Mouse (Mus musculus) CH12.LX (cell line): Measurements from ENCODE around the gene Abcc3. TPM values are rescaled to one million over a fixed set of nuclear protein-coding genes. Genes with fewer than 3 reads are reported as not detected.

ENCODE experiments used
- DNase-seq: peaks from one replicate; pipeline ENCODE4 v3.0.0-alpha.2; 2013; ENCODE audit errors: extremely low read depth
- H3K27ac ChIP-seq: 2 replicates; pipeline ENCODE4 v1.5.1; 2012; ENCODE audit warnings: low read depth, mild to moderate bottlenecking, control low read depth, moderate library complexity; ENCODE audit not compliant: insufficient read depth
- H3K27me3 ChIP-seq: replicated peaks from 2 replicates; pipeline ENCODE3; 2012; ENCODE audit warnings: inconsistent platforms
- H3K36me3 ChIP-seq, 2 experiments: replicated peaks in 1 of 2; 2 replicates each; pipeline versions ENCODE3 to v1.6.1; 2012; ENCODE audit warnings: inconsistent platforms in 1 of 2, low read length in 1 of 2, mild to moderate bottlenecking in 1 of 2, mixed read lengths in 1 of 2, moderate library complexity in 1 of 2; ENCODE audit not compliant: control insufficient read depth in 1 of 2, insufficient read depth in 1 of 2
- H3K4me1 ChIP-seq, 2 experiments: 2 replicates each; pipeline ENCODE4 v1.6.1; 2012; ENCODE audit warnings: inconsistent platforms in 1 of 2, moderate library complexity in 1 of 2; ENCODE audit not compliant: insufficient read depth in 2 of 2, control insufficient read depth in 1 of 2
- H3K4me2 ChIP-seq: 2 replicates; pipeline ENCODE4 v1.6.1; 2012; ENCODE audit warnings: low read depth, mild to moderate bottlenecking, control low read depth; ENCODE audit not compliant: poor library complexity, insufficient read depth, severe bottlenecking
- H3K4me3 ChIP-seq, 3 experiments: fragments of 150-350 bp in 1 of 3; sonication (generic) in 1 of 3; replicated peaks in 1 of 3; 2 replicates each; pipeline versions ENCODE3 to v1.5.1; 2011 to 2012; ENCODE audit warnings: low read depth in 2 of 3, low read length in 2 of 3, mild to moderate bottlenecking in 2 of 3, moderate library complexity in 2 of 3, control low read depth in 1 of 3, improper control_type of control experiment in 1 of 3, inconsistent platforms in 1 of 3, mixed read lengths in 1 of 3; ENCODE audit not compliant: poor library complexity in 1 of 3
- H3K79me2 ChIP-seq: replicated peaks from 2 replicates; pipeline ENCODE4 v1.6.1; 2012; ENCODE audit warnings: mild to moderate bottlenecking, moderate library complexity; ENCODE audit not compliant: control insufficient read depth, poor library complexity, insufficient read depth, severe bottlenecking; ENCODE audit errors: extremely low read depth
- H3K9ac ChIP-seq: 2 replicates; pipeline ENCODE4 v1.6.1; 2012; ENCODE audit warnings: low read depth, mild to moderate bottlenecking, control low read depth, moderate library complexity; ENCODE audit not compliant: insufficient read depth
- H3K9me3 ChIP-seq: replicated peaks from 2 replicates; pipeline ENCODE3; 2012; ENCODE audit warnings: low read length, inconsistent platforms, mixed read lengths
- CHD2 ChIP-seq: IDR thresholded peaks from 2 replicates; pipeline ENCODE4 v1.6.1; 2011; ENCODE audit warnings: low read length, improper control_type of control experiment
- CTCF ChIP-seq, 2 experiments: IDR thresholded peaks in 1 of 2; conservative IDR thresholded peaks in 1 of 2; 2 replicates each; pipeline ENCODE4 v1.5.1; 2011 to 2012; ENCODE audit warnings: low read depth in 2 of 2, low read length in 2 of 2, improper control_type of control experiment in 1 of 2, inconsistent platforms in 1 of 2, mild to moderate bottlenecking in 1 of 2, moderate library complexity in 1 of 2
- E2F4 ChIP-seq: IDR thresholded peaks from 2 replicates; pipeline ENCODE4 v1.6.1; 2011; ENCODE audit warnings: low read depth, low read length, improper control_type of control experiment; ENCODE audit not compliant: insufficient replicate concordance
- EP300 ChIP-seq: IDR thresholded peaks from 2 replicates; pipeline ENCODE4 v1.6.1; 2011; ENCODE audit warnings: low read length, improper control_type of control experiment
- JUND ChIP-seq: conservative IDR thresholded peaks from 2 replicates; pipeline ENCODE4 v1.6.1; 2011; ENCODE audit warnings: low read depth, low read length, improper control_type of control experiment
- KAT2A ChIP-seq: IDR thresholded peaks from 2 replicates; pipeline ENCODE4 v1.6.1; 2012; ENCODE audit warnings: low read length, improper control_type of control experiment, inconsistent platforms; ENCODE audit not compliant: insufficient replicate concordance
- MAFK ChIP-seq: IDR thresholded peaks from 2 replicates; pipeline ENCODE4 v1.6.1; 2011; ENCODE audit warnings: low read length, improper control_type of control experiment; ENCODE audit not compliant: insufficient replicate concordance
- MAX ChIP-seq: IDR thresholded peaks from 2 replicates; pipeline ENCODE4 v1.6.1; 2011; ENCODE audit warnings: low read length, improper control_type of control experiment
- MAZ ChIP-seq: IDR thresholded peaks from 2 replicates; pipeline ENCODE4 v1.6.1; 2012; ENCODE audit warnings: low read depth, mild to moderate bottlenecking, inconsistent platforms, low read length, improper control_type of control experiment, moderate library complexity
- MEF2A ChIP-seq: IDR thresholded peaks from 2 replicates; pipeline ENCODE4 v1.6.1; 2014; ENCODE audit warnings: low read depth, mild to moderate bottlenecking, inconsistent platforms, low read length, improper control_type of control experiment, borderline replicate concordance
- MXI1 ChIP-seq: IDR thresholded peaks from 2 replicates; pipeline ENCODE4 v1.6.1; 2011; ENCODE audit warnings: mild to moderate bottlenecking, low read depth, low read length, improper control_type of control experiment
- MYC ChIP-seq: IDR thresholded peaks from 2 replicates; pipeline ENCODE4 v1.6.1; 2011; ENCODE audit warnings: low read depth, mild to moderate bottlenecking, improper control_type of control experiment, low read length
- NELFE ChIP-seq: IDR thresholded peaks from 2 replicates; pipeline ENCODE4 v1.6.1; 2011; ENCODE audit warnings: low read depth, low read length, improper control_type of control experiment
- POLR2AphosphoS2 ChIP-seq: IDR thresholded peaks from 2 replicates; pipeline ENCODE4 v1.6.1; 2011; ENCODE audit warnings: low read depth, low read length, improper control_type of control experiment
- RAD21 ChIP-seq: IDR thresholded peaks from 2 replicates; pipeline ENCODE4 v1.6.1; 2011; ENCODE audit warnings: low read depth, mild to moderate bottlenecking, low read length, improper control_type of control experiment, moderate library complexity
- RCOR1 ChIP-seq: conservative IDR thresholded peaks from 2 replicates; pipeline ENCODE4 v1.6.1; 2012; ENCODE audit warnings: low read depth, mild to moderate bottlenecking, inconsistent platforms, low read length, improper control_type of control experiment
- SIN3A ChIP-seq: IDR thresholded peaks from 2 replicates; pipeline ENCODE4 v1.6.1; 2012; ENCODE audit warnings: low read length, improper control_type of control experiment, inconsistent platforms
- SMC3 ChIP-seq: IDR thresholded peaks from 2 replicates; pipeline ENCODE4 v1.6.1; 2011; ENCODE audit warnings: low read depth, low read length, improper control_type of control experiment
- TBP ChIP-seq: conservative IDR thresholded peaks from 2 replicates; pipeline ENCODE4 v1.6.1; 2011; ENCODE audit warnings: low read depth, low read length, improper control_type of control experiment
- TCF12 ChIP-seq: IDR thresholded peaks from 2 replicates; pipeline ENCODE4 v1.6.1; 2014; ENCODE audit warnings: low read depth, mild to moderate bottlenecking, inconsistent platforms, low read length, improper control_type of control experiment
- ZKSCAN1 ChIP-seq: IDR thresholded peaks from 2 replicates; pipeline ENCODE4 v1.6.1; 2012; ENCODE audit warnings: low read depth, inconsistent platforms, low read length, improper control_type of control experiment, borderline replicate concordance
- ZMIZ1 ChIP-seq: IDR thresholded peaks from 2 replicates; pipeline ENCODE4 v1.6.1; 2012; ENCODE audit warnings: low read depth, mild to moderate bottlenecking, inconsistent platforms, low read length, improper control_type of control experiment
- dilution Hi-C: fragments of 300-500 bp; cut with MboI; formaldehyde crosslinking; loops from 2 replicates; pipeline ENCODE4 v1.14.3; 2020; ENCODE audit warnings: low sequenced_read_pairs; ENCODE audit not compliant: extremely low pct_unique_long_range_greater_than_20kb, extremely low pct_ligation_motif_present
- in situ Hi-C: fragments of 300-500 bp; cut with MboI; formaldehyde crosslinking; loops from 3 replicates; pipeline ENCODE4 v1.14.3; 2019; ENCODE audit warnings: low sequenced_read_pairs, low pct_ligation_motif_present, low pct_unique_long_range_greater_than_20kb, mixed read lengths
- polyA plus RNA-seq: library from polyadenylated mRNA; unstranded; fragments of >175 nt; gene quantifications from 2 replicates; pipeline ENCODE4 v1.2.1, GENCODE M21; 2012; ENCODE audit warnings: low read depth; ENCODE audit not compliant: insufficient read length
- total RNA-seq, 2 experiments: library from RNA; depleted of rRNA; stranded (reverse); fragments of 300-350 nt in 1 of 2; fragments of >200 nt in 1 of 2; gene quantifications; 2 replicates each; pipeline ENCODE4 v1.2.3; 2012 to 2014

Gene Abcc3
- total and polyA plus RNA-seq, 3 experiments, result 0.21 to 0.66 (median 0.40) TPM

- TF ChIP-seq POLR2AphosphoS2 (no peak), TCF12 (no peak), NELFE (peak; percentile 40; the same call in 1 of the 2 replicates), ZMIZ1 (no peak), CHD2 (peak; percentile 62; the same call in 1 of the 2 replicates), MYC (peak; percentile 62), KAT2A (no peak), MXI1 (no peak), MAX (peak; percentile 61; the same call in 1 of the 2 replicates), ZKSCAN1 (no peak), E2F4 (no peak), CTCF (conservative IDR thresholded peaks at IDR 0.05 in 1 of 2, IDR thresholded peaks at IDR 0.05 in 1 of 2; ENCODE audit: low read depth in 2 of 2, low read length in 2 of 2) (peak; percentile 53 to 98), SIN3A (peak; percentile 58; the same call in 1 of the 2 replicates), MEF2A (no peak), MAFK (no peak), EP300 (no peak), SMC3 (peak; percentile 98)
Measured at GRCm38 (mm10) chr11:94339732-94340585, 52.8 kb downstream of the Abcc3 start (continued).

DNA sequence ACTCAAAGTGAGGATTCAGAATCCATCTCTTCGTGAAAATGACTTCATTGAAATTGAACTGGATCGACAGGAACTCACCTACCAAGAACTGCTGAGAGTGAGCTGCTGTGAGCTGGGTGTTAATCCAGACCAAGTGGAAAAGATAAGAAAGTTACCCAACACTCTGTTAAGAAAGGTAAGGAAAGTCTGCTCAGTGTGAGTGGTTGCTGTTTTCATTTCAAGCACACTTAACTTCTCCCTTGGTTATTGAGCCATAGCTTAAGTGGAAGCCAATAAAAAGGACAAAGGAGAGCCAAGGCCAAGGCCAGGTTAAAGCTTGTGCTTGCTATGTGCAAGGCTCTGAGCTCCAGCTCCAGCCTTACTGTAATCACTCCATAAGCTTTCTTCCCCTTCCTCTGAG, 54.5 kb downstream of the Abcc3 start:
- dilution Hi-C loops, result no loop called here
- peaks cover 41 to 83% of the 10 kb centered on the region in 2 experiments for H3K36me3 ChIP-seq

More for the DNA sequence above, 54.5 kb downstream of the Abcc3 start:
- no peaks in the 10 kb centered on the region for H3K27me3 ChIP-seq
- peaks cover 0 to 25% of the 10 kb centered on the region in 2 experiments; a peak in 2 of 4 replicates for H3K4me1 ChIP-seq
- no peaks in the 10 kb centered on the region for H3K79me2 ChIP-seq
- no peak overlapping the region for H3K4me2 ChIP-seq
- DNase-seq, result no peak
- no peak for TF ChIP-seq JUND
- no peak for TF ChIP-seq CHD2
- no peak for TF ChIP-seq ZKSCAN1
- no peak for TF ChIP-seq TBP
- TF ChIP-seq RCOR1, result no peak
- no peak for TF ChIP-seq MAZ
- no peak for TF ChIP-seq ZMIZ1
- TF ChIP-seq RAD21, result no peak
- TF ChIP-seq NELFE, result no peak
- TF ChIP-seq, all 38 proteins: peak for 0
- in situ Hi-C loops, result loop anchor here (5.0 kb wide), 1 partner anchor 144 kb away; no protein-coding TSS in a partner anchor
- H3K9me3 ChIP-seq, result no peaks in the 10 kb centered on the region
- H3K27ac ChIP-seq, result no peak overlapping the region
- no peak overlapping the region for H3K4me3 ChIP-seq
- H3K9ac ChIP-seq, result no peak overlapping the region
